Mouse (Mus musculus): Measurements from ENCODE around the gene BC052040. TPM values are rescaled to one million over a fixed set of nuclear protein-coding genes. Genes with fewer than 3 reads are reported as not detected.

The BC052040 gene
- polyA plus RNA-seq (2015; fragmentation: Nextera tagmentation; extraction: Ambion mirVana): 10.3 and 11.5 TPM in 2 replicates

GRCm38 (mm10) chr2:115581241-115581988 lies at the start of gene BC052040:
TSS of gene BC052040 (plus strand) at chr2:115581716.
- peaks cover 23% of the 10 kb centered on the region for H3K4me1 ChIP-seq
- peak within 1 kb of the TSS; percentile 83 for H3K27ac ChIP-seq
- under 1% methylated on average over 41 of the region's 41 CpGs for WGBS
- peak within 1 kb of the TSS; percentile 83 for H3K4me2 ChIP-seq
- peak; percentile 97 for ATAC-seq (ENCODE audit: borderline replicate concordance, extremely low read depth, low FRiP score, low TSS enrichment)
- no peaks in the 10 kb centered on the region for H3K27me3 ChIP-seq
- H3K9me3 ChIP-seq: no peaks in the 10 kb centered on the region
- no peaks in the 10 kb centered on the region for H3K36me3 ChIP-seq
- peak within 1 kb of the TSS; percentile 69 for H3K9ac ChIP-seq
- H3K4me3 ChIP-seq: peak within 1 kb of the TSS; percentile 82

GRCm38 (mm10) chr2:115538009-115538690 lies 43.4 kb upstream of the BC052040 start:
- no peaks in the 10 kb centered on the region for H3K27me3 ChIP-seq
- H3K9me3 ChIP-seq: no peaks in the 10 kb centered on the region
- no peak overlapping the region for H3K4me3 ChIP-seq
- no peaks in the 10 kb centered on the region for H3K36me3 ChIP-seq
- H3K9ac ChIP-seq: no peak overlapping the region
- 33% methylated on average over 13 of the region's 13 CpGs for WGBS
- ATAC-seq (ENCODE audit: borderline replicate concordance, extremely low read depth, low FRiP score, low TSS enrichment): no peak
- H3K4me1 ChIP-seq: no peaks in the 10 kb centered on the region
- no peak overlapping the region for H3K4me2 ChIP-seq
- H3K27ac ChIP-seq: no peak overlapping the region

DNA sequence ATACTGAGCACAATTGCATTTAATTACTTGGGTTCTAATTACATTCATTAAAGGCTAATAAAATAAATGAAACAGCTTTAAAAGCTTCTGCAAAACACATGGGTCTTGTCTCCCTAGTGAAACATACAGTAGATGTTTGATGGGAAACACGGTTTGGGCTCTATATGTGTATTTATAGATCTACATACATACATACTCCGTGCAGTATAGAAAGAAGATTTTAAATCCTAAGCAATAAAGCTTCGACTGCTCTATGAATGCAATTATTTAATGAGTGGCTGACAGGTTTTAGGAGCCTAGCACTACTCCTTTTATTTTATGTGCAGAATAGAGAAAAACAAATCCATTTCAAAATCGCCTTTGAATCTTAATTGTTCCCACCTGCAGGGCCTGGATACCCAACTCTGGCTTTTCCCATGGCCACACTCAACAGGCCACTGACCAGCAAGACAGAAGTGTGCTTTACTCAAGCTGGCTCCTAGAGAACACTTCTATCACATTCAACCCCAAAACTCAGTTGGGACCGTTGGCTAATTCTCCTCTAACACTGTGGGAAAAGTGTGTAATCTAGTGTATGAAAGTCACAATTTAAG lies 42.7 kb upstream of the BC052040 start:
- ATAC-seq (ENCODE audit: borderline replicate concordance, extremely low read depth, low FRiP score, low TSS enrichment): no peak
- 69% methylated on average over 5 of the region's 5 CpGs for WGBS

DNA sequence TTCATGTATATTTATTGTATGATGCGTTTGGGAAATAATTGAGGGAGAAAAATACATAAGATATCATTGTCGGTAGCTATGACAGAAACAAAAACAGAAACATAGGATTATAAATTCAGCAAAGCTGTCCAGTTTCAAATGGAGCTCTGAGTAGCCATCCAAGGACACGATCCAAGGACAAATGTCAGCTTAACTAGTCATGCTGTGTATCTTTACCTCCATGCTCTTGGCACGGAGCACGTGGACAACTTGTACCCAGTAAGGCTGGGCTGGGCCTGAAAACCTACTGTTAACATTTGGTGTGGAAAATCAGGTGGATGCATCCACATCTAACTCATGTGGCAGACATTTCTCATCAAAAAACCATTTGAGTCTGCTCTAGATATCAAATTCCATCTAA lies 41.8 kb upstream of the BC052040 start:
- WGBS: 71% methylated on average over 5 of the region's 5 CpGs
- Histone ChIP-seq H3K27ac (no peak overlapping the region), H3K27me3 (no peaks in the 10 kb centered on the region), H3K4me3 (no peak overlapping the region), H3K36me3 (no peaks in the 10 kb centered on the region), H3K4me2 (no peak overlapping the region), H3K9me3 (no peaks in the 10 kb centered on the region), H3K9ac (no peak overlapping the region), H3K4me1 (no peaks in the 10 kb centered on the region)
- no peak for ATAC-seq (ENCODE audit: borderline replicate concordance, extremely low read depth, low FRiP score, low TSS enrichment)

More for the DNA sequence above, 42.7 kb upstream of the BC052040 start:
- H3K9ac ChIP-seq: no peak overlapping the region
- H3K36me3 ChIP-seq: no peaks in the 10 kb centered on the region
- H3K4me2 ChIP-seq: no peak overlapping the region
- H3K27me3 ChIP-seq: no peaks in the 10 kb centered on the region
- H3K27ac ChIP-seq: no peak overlapping the region
- H3K4me3 ChIP-seq: no peak overlapping the region
- H3K9me3 ChIP-seq: no peaks in the 10 kb centered on the region
- H3K4me1 ChIP-seq: no peaks in the 10 kb centered on the region

DNA sequence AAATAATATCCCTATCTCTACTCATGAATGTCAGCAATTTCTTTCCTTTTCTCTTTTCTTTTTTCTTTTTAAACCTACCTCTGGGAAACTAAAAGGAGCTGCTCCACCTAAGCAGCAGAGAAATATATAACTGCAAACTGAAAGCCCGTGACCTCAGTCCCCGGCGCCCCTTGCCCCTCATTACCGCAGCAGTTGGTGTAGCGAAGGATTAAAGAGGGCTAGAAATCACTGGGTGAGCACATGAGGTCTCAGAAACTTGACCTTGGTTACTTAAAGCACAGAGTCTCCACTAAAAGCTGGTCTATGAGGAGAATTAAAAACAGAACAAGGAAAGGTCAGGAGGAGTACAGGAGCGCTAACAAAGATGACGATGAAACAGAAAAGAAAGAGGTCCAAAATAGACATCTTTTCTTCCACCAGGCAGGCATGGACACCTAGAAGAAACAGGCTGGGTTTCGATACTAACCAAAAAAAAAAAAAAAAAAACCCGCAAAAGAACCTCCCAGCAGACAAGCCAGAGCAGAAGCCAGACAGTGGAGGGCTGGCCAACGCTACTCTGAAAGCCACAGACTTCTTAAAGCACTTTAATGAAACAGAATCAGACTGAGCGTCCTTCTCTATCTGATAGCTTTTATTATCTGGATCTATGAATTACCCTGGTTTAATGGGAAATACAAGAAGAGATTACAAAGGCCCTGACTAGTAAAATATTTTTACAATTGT lies 39.0 kb upstream of the BC052040 start:
- Histone ChIP-seq H3K4me2 (no peak overlapping the region), H3K4me1 (no peaks in the 10 kb centered on the region), H3K9ac (no peak overlapping the region), H3K27me3 (no peaks in the 10 kb centered on the region), H3K36me3 (no peaks in the 10 kb centered on the region), H3K9me3 (no peaks in the 10 kb centered on the region), H3K4me3 (no peak overlapping the region), H3K27ac (no peak overlapping the region)
- WGBS: 75% methylated on average over 11 of the region's 11 CpGs
- ATAC-seq (ENCODE audit: borderline replicate concordance, extremely low read depth, low FRiP score, low TSS enrichment): no peak

DNA sequence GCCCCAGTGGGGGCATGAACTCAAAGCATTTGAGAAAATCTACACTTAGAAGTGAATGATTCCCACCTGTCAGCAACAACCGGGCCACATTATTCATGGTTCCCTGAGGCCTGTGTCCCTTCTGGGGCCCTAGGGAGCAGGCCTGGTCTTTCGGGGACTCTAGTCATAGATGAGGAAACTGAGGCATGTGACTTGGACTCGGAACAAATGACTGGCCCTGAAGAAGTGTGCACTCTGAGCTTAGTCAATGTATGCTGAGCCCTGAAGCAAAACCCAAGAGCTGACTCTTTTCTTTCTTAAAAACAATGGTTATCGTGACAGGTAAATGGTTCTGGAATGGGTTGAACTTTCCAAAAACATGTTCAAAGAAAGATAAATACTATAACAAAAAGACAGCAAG lies 38.3 kb upstream of the BC052040 start:
- no peak for ATAC-seq (ENCODE audit: borderline replicate concordance, extremely low read depth, low FRiP score, low TSS enrichment)

GRCm38 (mm10) chr2:115551901-115552300 lies 29.6 kb upstream of the BC052040 start:
- no peak overlapping the region for H3K4me3 ChIP-seq

More for the DNA sequence above, 38.3 kb upstream of the BC052040 start:
- no peaks in the 10 kb centered on the region for H3K27me3 ChIP-seq
- no peaks in the 10 kb centered on the region for H3K4me1 ChIP-seq
- WGBS: 88% methylated on average over 4 of the region's 4 CpGs
- no peak overlapping the region for H3K4me3 ChIP-seq
- no peak overlapping the region for H3K9ac ChIP-seq
- H3K36me3 ChIP-seq: no peaks in the 10 kb centered on the region
- no peaks in the 10 kb centered on the region for H3K9me3 ChIP-seq
- no peak overlapping the region for H3K27ac ChIP-seq
- no peak overlapping the region for H3K4me2 ChIP-seq

DNA sequence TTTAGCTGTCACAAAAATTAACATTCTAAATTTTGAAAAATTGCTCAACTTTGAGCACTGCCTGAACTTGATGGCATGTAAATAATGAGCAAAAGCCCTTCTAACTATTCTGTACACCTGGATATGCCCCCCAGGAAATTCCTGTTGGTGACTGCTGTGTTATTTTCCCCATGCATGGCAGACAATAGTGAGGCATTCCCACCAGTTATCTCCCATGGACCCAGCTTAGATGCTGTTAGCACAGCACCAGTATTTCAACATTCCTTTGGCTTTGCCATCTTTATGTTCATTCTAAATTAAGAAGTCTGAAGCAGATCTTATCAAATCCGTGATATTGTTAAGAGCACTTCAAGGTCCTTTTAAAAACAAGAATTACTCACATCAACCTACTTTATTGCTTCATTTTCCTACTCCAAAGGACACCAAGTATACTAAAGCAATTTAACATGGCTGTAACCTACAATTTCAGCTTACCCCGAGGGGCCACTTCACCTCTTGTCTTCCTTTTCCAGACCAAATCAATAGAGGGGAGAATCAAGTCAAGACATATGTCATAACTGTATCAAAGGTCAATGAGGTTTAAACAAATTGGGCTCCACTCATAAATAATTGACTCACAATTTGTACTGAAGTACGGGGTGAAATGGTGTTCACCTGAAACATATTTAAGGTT lies 19.2 kb upstream of the BC052040 start:
- Histone ChIP-seq H3K4me1 (no peaks in the 10 kb centered on the region), H3K4me2 (no peak overlapping the region), H3K9me3 (no peaks in the 10 kb centered on the region), H3K27me3 (no peaks in the 10 kb centered on the region), H3K36me3 (no peaks in the 10 kb centered on the region), H3K27ac (no peak overlapping the region), H3K9ac (no peak overlapping the region), H3K4me3 (no peak overlapping the region)
- 45% methylated on average over 3 of the region's 3 CpGs for WGBS
- no peak for ATAC-seq (ENCODE audit: borderline replicate concordance, extremely low read depth, low FRiP score, low TSS enrichment)

More at GRCm38 (mm10) chr2:115551901-115552300, 29.6 kb upstream of the BC052040 start:
- no peaks in the 10 kb centered on the region for H3K4me1 ChIP-seq
- H3K9ac ChIP-seq: no peak overlapping the region
- no peak for ATAC-seq (ENCODE audit: borderline replicate concordance, extremely low read depth, low FRiP score, low TSS enrichment)
- H3K36me3 ChIP-seq: no peaks in the 10 kb centered on the region
- no peaks in the 10 kb centered on the region for H3K9me3 ChIP-seq
- no peak overlapping the region for H3K27ac ChIP-seq
- no peak overlapping the region for H3K4me2 ChIP-seq
- WGBS: 75% methylated on average over 3 of the region's 3 CpGs
- no peaks in the 10 kb centered on the region for H3K27me3 ChIP-seq

DNA sequence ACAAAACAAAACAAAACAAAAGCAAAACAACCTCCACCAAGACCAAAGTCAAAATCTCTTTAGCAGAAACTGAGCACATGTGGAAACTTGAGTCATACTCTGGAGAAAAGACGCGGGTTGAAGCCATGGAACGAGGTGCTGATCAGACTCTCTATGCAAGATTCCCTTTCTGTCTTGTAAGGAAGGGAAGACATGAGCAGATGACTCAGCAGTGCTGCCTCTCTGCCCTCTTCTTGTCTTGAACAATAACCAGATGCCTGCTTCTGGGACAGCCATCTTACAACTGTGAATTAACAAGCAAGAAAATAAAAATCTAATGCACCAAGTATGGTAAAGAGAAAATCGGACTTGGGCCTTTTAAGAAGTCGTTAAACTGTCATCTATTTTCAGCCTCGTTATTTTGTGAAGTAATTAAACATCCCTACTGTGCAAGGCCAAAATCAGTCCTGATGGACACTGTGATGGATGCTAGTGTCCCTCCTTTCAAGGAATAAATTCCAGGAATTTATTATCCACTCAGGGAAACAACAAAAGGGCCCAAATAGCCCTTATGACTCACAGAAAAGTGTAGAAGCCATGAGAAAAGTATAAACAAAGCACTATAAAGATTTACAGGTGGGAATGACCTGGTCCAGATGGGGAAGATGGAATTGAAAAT lies 18.0 kb upstream of the BC052040 start:
- Histone ChIP-seq H3K4me1 (no peaks in the 10 kb centered on the region), H3K9ac (no peak overlapping the region), H3K9me3 (no peaks in the 10 kb centered on the region), H3K4me2 (no peak overlapping the region), H3K4me3 (no peak overlapping the region), H3K36me3 (no peaks in the 10 kb centered on the region), H3K27ac (no peak overlapping the region), H3K27me3 (no peaks in the 10 kb centered on the region)
- 84% methylated on average over 6 of the region's 6 CpGs for WGBS
- ATAC-seq (ENCODE audit: borderline replicate concordance, extremely low read depth, low FRiP score, low TSS enrichment): no peak

DNA sequence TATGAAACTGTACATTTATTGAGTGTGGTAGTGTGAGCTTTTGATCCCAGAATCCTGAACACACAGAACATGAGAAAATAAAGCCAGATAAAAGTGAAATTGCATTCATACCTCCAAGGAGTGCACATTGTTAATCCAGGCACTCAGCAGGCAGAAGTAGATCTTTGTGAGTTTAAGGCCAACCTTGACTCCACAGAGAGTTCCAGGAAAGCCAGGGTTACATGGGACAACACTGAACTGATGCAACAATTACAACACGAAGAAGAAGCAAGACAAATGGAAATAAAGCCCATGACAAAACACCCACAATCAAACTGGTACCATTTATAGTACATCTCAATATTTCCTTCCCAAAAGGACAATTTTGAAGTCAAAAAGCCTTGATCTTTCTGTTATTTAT lies 9.5 kb upstream of the BC052040 start:
- no peak overlapping the region for H3K4me3 ChIP-seq
- no peaks in the 10 kb centered on the region for H3K27me3 ChIP-seq
- H3K9ac ChIP-seq: no peak overlapping the region
- ATAC-seq (ENCODE audit: borderline replicate concordance, extremely low read depth, low FRiP score, low TSS enrichment): no peak
- H3K4me1 ChIP-seq: no peaks in the 10 kb centered on the region
- H3K27ac ChIP-seq: no peak overlapping the region
- H3K4me2 ChIP-seq: no peak overlapping the region
- no peaks in the 10 kb centered on the region for H3K36me3 ChIP-seq
- WGBS: 82% methylated on average over 1 of the region's 1 CpGs
- no peaks in the 10 kb centered on the region for H3K9me3 ChIP-seq

DNA sequence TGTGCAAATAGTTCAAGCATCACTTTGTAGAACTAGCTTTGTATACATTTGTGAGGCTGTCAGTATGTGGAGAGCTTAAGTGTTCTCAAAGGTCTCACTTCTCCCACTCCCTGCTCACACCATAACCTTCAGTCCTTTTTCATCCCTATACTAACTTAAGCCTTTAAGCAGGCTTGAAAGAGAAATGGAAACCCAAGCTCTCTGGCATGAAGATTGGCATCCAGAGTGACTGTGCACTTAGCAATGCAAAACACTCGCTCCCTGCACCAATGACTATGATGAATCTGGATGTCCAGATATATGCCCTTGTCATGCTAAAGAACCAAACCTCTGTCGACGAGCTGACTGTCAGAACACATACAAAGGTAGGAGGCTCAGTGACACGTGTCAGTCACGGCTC lies 6.7 kb upstream of the BC052040 start:
- no peak overlapping the region for H3K9ac ChIP-seq
- no peaks in the 10 kb centered on the region for H3K36me3 ChIP-seq
- no peak overlapping the region for H3K4me3 ChIP-seq
- no peak overlapping the region for H3K4me2 ChIP-seq
- no peaks in the 10 kb centered on the region for H3K27me3 ChIP-seq
- ATAC-seq (ENCODE audit: borderline replicate concordance, extremely low read depth, low FRiP score, low TSS enrichment): no peak
- peaks cover 9% of the 10 kb centered on the region for H3K4me1 ChIP-seq
- no peaks in the 10 kb centered on the region for H3K9me3 ChIP-seq
- no peak overlapping the region for H3K27ac ChIP-seq
- 55% methylated on average over 5 of the region's 5 CpGs for WGBS

Data from lung, embryonic 15.5 days (tissue).